9 mouse cellular contexts compared by ENCODE assay signal in the genomic region with DNA sequence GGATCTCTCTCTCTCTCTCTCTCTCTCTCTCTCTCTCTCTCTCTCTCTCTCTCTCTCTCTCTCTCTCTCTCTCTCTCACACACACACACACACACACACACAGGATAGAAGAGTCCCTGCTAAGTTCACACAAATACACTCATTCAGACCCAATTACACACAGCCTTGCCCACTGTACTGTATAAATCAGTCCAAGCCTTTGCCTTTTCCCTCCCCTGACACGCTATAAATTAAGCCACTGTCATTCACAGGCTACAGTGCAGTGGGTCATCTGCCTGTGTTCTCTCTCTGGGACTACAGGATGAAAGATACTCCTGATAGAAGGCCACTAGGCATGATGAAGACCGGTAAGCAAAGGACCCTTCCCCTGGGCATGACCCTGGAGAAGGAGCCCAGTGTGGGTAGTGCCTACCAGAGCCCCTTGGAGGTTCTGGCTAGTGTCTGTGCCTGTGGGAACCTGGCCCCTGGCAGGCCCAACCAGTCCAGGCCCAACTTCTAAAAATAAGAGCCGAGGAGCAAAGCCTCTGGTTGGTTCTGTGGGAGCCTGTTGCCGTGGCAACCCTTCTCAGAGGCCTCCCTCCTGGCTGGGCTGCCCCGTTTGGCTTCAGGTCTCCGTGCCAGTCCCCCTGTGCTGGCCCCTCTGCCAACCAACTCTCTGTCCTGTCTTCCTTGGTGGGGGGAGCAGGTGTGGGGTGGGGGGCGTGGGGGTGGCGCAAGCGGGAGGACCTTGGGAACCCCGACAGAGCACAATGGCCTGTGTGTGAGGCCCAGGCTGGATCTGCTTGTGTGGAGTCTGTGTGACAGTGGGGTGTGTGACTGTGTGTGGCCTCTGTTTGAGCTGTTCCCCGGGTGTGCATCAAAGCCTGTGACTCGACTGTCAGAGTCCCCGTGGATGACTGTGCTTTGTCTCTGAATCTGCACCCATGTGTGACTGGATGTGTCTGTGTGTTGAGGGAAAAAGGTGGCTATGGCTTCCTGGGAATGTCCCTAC. TPM values are rescaled to one million over a fixed set of nuclear protein-coding genes. Genes with fewer than 3 reads are reported as not detected.
A peak's percentile ranks its signal among the peaks of the same experiment; 100 is the strongest.
DNase-seq lines count a peak whose midpoint lies in the region; ATAC-seq and TF ChIP-seq lines count a peak whose summit lies in the region.
"Had no signal": no experiment of that assay in that cellular context is flagged by ENCODE, and none has a peak within 500 bp of the region (broad histone marks: within the 10 kb centered on the region; RNA-seq: fewer than 3 reads in every experiment).

No protein-coding gene starts in this region.

- H3K9ac ChIP-seq in kidney, postnatal 0 days (ENCODE audit: low read depth, low read length), result no peak overlapping the region
- H3K9ac ChIP-seq in kidney, embryonic 16.5 days (replicated peaks; ENCODE audit: low read length), result no peak overlapping the region
- no peak overlapping the region for H3K9ac ChIP-seq in embryonic facial prominence, embryonic 15.5 days
- peak overlapping the region; percentile 22; the same call in 1 of the 2 replicates for H3K9ac ChIP-seq in neural tube, embryonic 13.5 days

- no peaks in the 10 kb centered on the region for H3K36me3 ChIP-seq in kidney, postnatal 0 days (ENCODE audit: insufficient read depth, low read length)
- no peaks in the 10 kb centered on the region for H3K36me3 ChIP-seq in kidney, embryonic 16.5 days (ENCODE audit: insufficient read depth, low read length)
- H3K36me3 ChIP-seq in embryonic facial prominence, embryonic 15.5 days, result no peaks in the 10 kb centered on the region
- H3K36me3 ChIP-seq in neural tube, embryonic 13.5 days, result no peaks in the 10 kb centered on the region

- no peaks in the 10 kb centered on the region for H3K4me1 ChIP-seq in kidney, postnatal 0 days (replicated peaks; ENCODE audit: insufficient read depth, low read length)
- H3K4me1 ChIP-seq in kidney, embryonic 16.5 days (ENCODE audit: insufficient read depth, low read length), result 0 out of 2 replicates have a peak, but pooled peaks cover 4% of the 10 kb centered on the region
- peaks cover 22% of the 10 kb centered on the region for H3K4me1 ChIP-seq in embryonic facial prominence, embryonic 15.5 days
- peaks cover 61% of the 10 kb centered on the region for H3K4me1 ChIP-seq in neural tube, embryonic 13.5 days (replicated peaks)

- H3K4me2 ChIP-seq in kidney, postnatal 0 days (ENCODE audit: low read length), result no peak overlapping the region
- H3K4me2 ChIP-seq in kidney, embryonic 16.5 days (replicated peaks; ENCODE audit: low read depth, low read length), result no peak overlapping the region
- no peak overlapping the region for H3K4me2 ChIP-seq in embryonic facial prominence, embryonic 15.5 days (replicated peaks)
- peak overlapping the region; percentile 26 for H3K4me2 ChIP-seq in neural tube, embryonic 13.5 days

- H3K9me3 ChIP-seq in kidney, postnatal 0 days (replicated peaks; ENCODE audit: low read length), result no peaks in the 10 kb centered on the region
- no peaks in the 10 kb centered on the region for H3K9me3 ChIP-seq in kidney, embryonic 16.5 days (ENCODE audit: low read length)
- H3K9me3 ChIP-seq in embryonic facial prominence, embryonic 15.5 days (replicated peaks), result no peaks in the 10 kb centered on the region
- no peaks in the 10 kb centered on the region for H3K9me3 ChIP-seq in neural tube, embryonic 13.5 days

- H3K27ac ChIP-seq in kidney, postnatal 0 days, result no peak overlapping the region
- H3K27ac ChIP-seq in kidney, embryonic 16.5 days (ENCODE audit: low read length), result no peak overlapping the region
- H3K27ac ChIP-seq in embryonic facial prominence, embryonic 15.5 days (replicated peaks), result no peak overlapping the region
- H3K27ac ChIP-seq in neural tube, embryonic 13.5 days (replicated peaks), result peak overlapping the region; percentile 87

- H3K4me3 ChIP-seq in kidney, postnatal 0 days (replicated peaks; ENCODE audit: low read depth, low read length), result no peak overlapping the region
- H3K4me3 ChIP-seq in kidney, embryonic 16.5 days (ENCODE audit: low read length), result no peak overlapping the region
- H3K4me3 ChIP-seq in embryonic facial prominence, embryonic 15.5 days (replicated peaks), result no peak overlapping the region
- H3K4me3 ChIP-seq in neural tube, embryonic 13.5 days, result no peak overlapping the region

- no peaks in the 10 kb centered on the region for H3K27me3 ChIP-seq in kidney, postnatal 0 days (ENCODE audit: insufficient read depth, low read length)
- H3K27me3 ChIP-seq in kidney, embryonic 16.5 days (ENCODE audit: insufficient read depth, low read length), result no peaks in the 10 kb centered on the region
- H3K27me3 ChIP-seq in embryonic facial prominence, embryonic 15.5 days, result 0 out of 2 replicates have a peak, but pooled peaks cover under 1% of the 10 kb centered on the region
- 0 out of 2 replicates have a peak, but pooled peaks cover under 1% of the 10 kb centered on the region for H3K27me3 ChIP-seq in neural tube, embryonic 13.5 days

- peak; percentile 36 for DNase-seq in kidney, postnatal 0 days (ENCODE audit: low spot score)
- peak; percentile 63 to 74 for DNase-seq in layer of hippocampus, postnatal 36 days
- no peak for DNase-seq in urinary bladder, postnatal 25 days (ENCODE audit: low spot score)
- no peak for DNase-seq in gastrocnemius, postnatal 25 days
- no peak for DNase-seq in spleen, postnatal 14 days (ENCODE audit: low spot score in 2 of 2)

- ATAC-seq in kidney, postnatal 0 days (replicated peaks; ENCODE audit: low FRiP score, low read depth), result peak; percentile 31; the same call in 1 of the 2 replicates
- ATAC-seq in kidney, embryonic 16.5 days (ENCODE audit: low FRiP score, low TSS enrichment), result no peak
- peak; percentile 26 for ATAC-seq in embryonic facial prominence, embryonic 15.5 days (ENCODE audit: insufficient number of reproducible peaks, low FRiP score, low TSS enrichment, low read depth)
- peak; percentile 89 for ATAC-seq in neural tube, embryonic 13.5 days (ENCODE audit: low read depth)

- TF ChIP-seq CTCF in kidney, postnatal 0 days (IDR thresholded peaks at IDR 0.05; ENCODE audit: low read depth), result no peak

- 46% methylated on average over 13 of the region's 13 CpGs for WGBS in kidney, postnatal 0 days
- WGBS in kidney, embryonic 16.5 days, result 41% methylated on average over 13 of the region's 13 CpGs
- 34% methylated on average over 13 of the region's 13 CpGs for WGBS in embryonic facial prominence, embryonic 15.5 days
- 25% methylated on average over 13 of the region's 13 CpGs for WGBS in neural tube, embryonic 13.5 days

RNA-seq across cellular contexts. Expression of a gene that starts 17.4 kb away (rescaled TPM):
- polyA plus RNA-seq in kidney, postnatal 0 days (2015; fragmentation: Nextera tagmentation; extraction: Ambion mirVana), result 0.78 and 1.8 TPM in 2 replicates
- 1.7 and 3.2 TPM in 2 replicates for polyA plus RNA-seq in kidney, embryonic 16.5 days (2015; fragmentation: Nextera tagmentation; extraction: Ambion mirVana)
- polyA plus RNA-seq in embryonic facial prominence, embryonic 15.5 days (2015; fragmentation: Nextera tagmentation; extraction: Ambion mirVana), result 7.0 and 7.1 TPM in 2 replicates
- total RNA-seq in layer of hippocampus, postnatal 36 days (2021), result 100 to 1,000 TPM; 529 to 570 TPM
- polyA plus RNA-seq in neural tube, embryonic 13.5 days (2015; fragmentation: Nextera tagmentation; extraction: Ambion mirVana), result 8.1 and 9.3 TPM in 2 replicates
- total RNA-seq in gastrocnemius, postnatal 25 days (2021), result under 1 TPM; 0.54 to 0.56 TPM

RNA-seq across cellular contexts. Expression of a gene that starts 38.3 kb away (rescaled TPM):
- polyA plus RNA-seq in kidney, postnatal 0 days (2015; fragmentation: Nextera tagmentation; extraction: Ambion mirVana), result not detected in 2 replicates
- 0.32 TPM in 1 of 2 replicates, not detected in the other for polyA plus RNA-seq in kidney, embryonic 16.5 days (2015; fragmentation: Nextera tagmentation; extraction: Ambion mirVana)
- 0.23 and 0.28 TPM in 2 replicates for polyA plus RNA-seq in embryonic facial prominence, embryonic 15.5 days (2015; fragmentation: Nextera tagmentation; extraction: Ambion mirVana)
- total RNA-seq in layer of hippocampus, postnatal 36 days (2021), result under 1 TPM; 0.51 to 0.55 TPM
- polyA plus RNA-seq in neural tube, embryonic 13.5 days (2015; fragmentation: Nextera tagmentation; extraction: Ambion mirVana), result not detected in 2 replicates
- total RNA-seq in gastrocnemius, postnatal 25 days (2021), result not detected
- total RNA-seq: hematopoietic stem cell, adult 5-6 weeks had no signal

Comparison
In these comparisons a context has a peak if more than half of its experiments do, and no peak if none do; other contexts are left out.
1. DNase-seq: peak in kidney, postnatal 0 days (single experiment) and layer of hippocampus, postnatal 36 days (2 of 2); none in urinary bladder, postnatal 25 days (single experiment), gastrocnemius, postnatal 25 days (single experiment) and spleen, postnatal 14 days (0 of 2).